In the genomic region with DNA sequence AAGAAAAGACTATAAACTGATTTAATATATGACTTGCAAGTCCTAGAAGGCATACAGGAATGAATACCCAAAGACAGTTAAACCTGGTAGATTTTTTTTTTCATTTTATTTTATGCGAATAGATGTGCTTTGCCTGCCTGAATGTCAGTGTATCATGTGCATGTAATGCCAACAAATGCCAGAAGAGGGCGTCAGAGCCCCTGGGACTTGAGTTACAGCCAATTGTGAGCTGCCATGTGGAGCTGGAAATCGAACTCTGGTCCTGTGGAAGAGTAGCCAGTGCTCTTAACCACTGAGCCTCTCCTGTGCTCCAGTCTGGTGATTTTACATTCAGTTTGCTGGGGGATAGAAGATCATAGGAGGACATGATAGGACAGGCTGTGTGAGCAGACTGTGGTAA, we compare ENCODE assay signal across 24 mouse cellular contexts. TPM values are rescaled to one million over a fixed set of nuclear protein-coding genes. Genes with fewer than 3 reads are reported as not detected.
DNase-seq lines count a peak whose midpoint lies in the region; ATAC-seq and TF ChIP-seq lines count a peak whose summit lies in the region.
"Had no signal": no experiment of that assay in that cellular context is flagged by ENCODE, and none has a peak within 500 bp of the region (broad histone marks: within the 10 kb centered on the region; RNA-seq: fewer than 3 reads in every experiment).

No protein-coding gene starts in this region.

- TF ChIP-seq EP300 in heart, adult 2 months (IDR thresholded peaks at IDR 0.05; ENCODE audit: insufficient read depth, low read depth, low read length): no peak
- no peak for TF ChIP-seq EP300 in liver, embryonic 14.5 days (IDR thresholded peaks at IDR 0.05; ENCODE audit: low read depth)
- no peak for TF ChIP-seq EP300 in ES-Bruce4 (IDR thresholded peaks at IDR 0.05; ENCODE audit: insufficient read depth, low read depth, low read length)

- peak; percentile 43 for TF ChIP-seq CTCF in heart, adult 2 months (IDR thresholded peaks at IDR 0.05)
- peak; percentile 43 for TF ChIP-seq CTCF in liver, embryonic 14.5 days (IDR thresholded peaks at IDR 0.05; ENCODE audit: low read depth)
- TF ChIP-seq CTCF in ES-Bruce4 (IDR thresholded peaks at IDR 0.05; ENCODE audit: low read depth, low read length): peak; percentile 41

- peaks cover 1% of the 10 kb centered on the region; the same call in 1 of the 2 replicates for H3K4me1 ChIP-seq in heart, adult 2 months (ENCODE audit: control insufficient read depth, insufficient read depth, low read length)
- no peaks in the 10 kb centered on the region for H3K4me1 ChIP-seq in liver, embryonic 14.5 days (replicated peaks; ENCODE audit: control insufficient read depth in 2 of 2, insufficient read depth in 2 of 2, low read length in 1 of 2)
- 0 out of 2 replicates have a peak, but pooled peaks cover 7% of the 10 kb centered on the region for H3K4me1 ChIP-seq in liver, embryonic 11.5 days (replicated peaks; ENCODE audit: control insufficient read depth, insufficient read depth, low read length)
- no peaks in the 10 kb centered on the region for H3K4me1 ChIP-seq in ES-Bruce4 (ENCODE audit: control insufficient read depth, insufficient read depth, low read length)

- intact Hi-C loops in heart, adult 2 months (cut with DNase I): no loop called here

- H3K79me2 ChIP-seq in heart, adult 2 months (replicated peaks; ENCODE audit: control insufficient read depth, insufficient read depth, low read length): no peaks in the 10 kb centered on the region

- no peaks in the 10 kb centered on the region for H3K27me3 ChIP-seq in heart, adult 2 months (ENCODE audit: control insufficient read depth, insufficient read depth, low read length)
- peaks cover 37% of the 10 kb centered on the region for H3K27me3 ChIP-seq in liver, embryonic 14.5 days (ENCODE audit: control insufficient read depth, insufficient read depth, low read length)
- peaks cover 35% of the 10 kb centered on the region for H3K27me3 ChIP-seq in liver, embryonic 11.5 days (replicated peaks; ENCODE audit: control insufficient read depth, insufficient read depth, low read length)
- H3K27me3 ChIP-seq in ES-Bruce4 (ENCODE audit: control insufficient read depth, insufficient read depth, low read length, poor library complexity, severe bottlenecking): 0 out of 2 replicates have a peak, but pooled peaks cover under 1% of the 10 kb centered on the region

- no peak overlapping the region for H3K27ac ChIP-seq in heart, adult 2 months
- H3K27ac ChIP-seq in liver, embryonic 14.5 days: no peak overlapping the region
- no peak overlapping the region for H3K27ac ChIP-seq in liver, embryonic 11.5 days (ENCODE audit: low read depth, low read length)
- H3K27ac ChIP-seq in ES-Bruce4 (ENCODE audit: insufficient read depth, low read length): no peak overlapping the region
- H3K27ac ChIP-seq: forebrain, embryonic 10.5 days; hindbrain, embryonic 10.5 days; midbrain, embryonic 13.5 days; neural tube, embryonic 12.5 days had no signal

- H3K4me2 ChIP-seq in liver, embryonic 14.5 days (ENCODE audit: low read depth): no peak overlapping the region
- no peak overlapping the region for H3K4me2 ChIP-seq in liver, embryonic 11.5 days
- H3K4me2 ChIP-seq: heart, embryonic 12.5 days; midbrain, embryonic 13.5 days; neural tube, embryonic 12.5 days had no signal

- no peaks in the 10 kb centered on the region for H3K9me3 ChIP-seq in liver, embryonic 14.5 days (ENCODE audit: control insufficient read depth, low read length)
- no peaks in the 10 kb centered on the region for H3K9me3 ChIP-seq in liver, embryonic 11.5 days (ENCODE audit: control insufficient read depth, low read length)
- no peaks in the 10 kb centered on the region for H3K9me3 ChIP-seq in ES-Bruce4 (replicated peaks; ENCODE audit: control insufficient read depth, insufficient read depth, low read length, poor library complexity, severe bottlenecking)
- H3K9me3 ChIP-seq: forebrain, embryonic 10.5 days; hindbrain, embryonic 10.5 days; midbrain, embryonic 13.5 days; neural tube, embryonic 12.5 days had no signal

- 65% methylated on average over 3 of the region's 3 CpGs for WGBS in heart, adult 2 months
- 43% methylated on average over 3 of the region's 3 CpGs for WGBS in liver, embryonic 14.5 days (ENCODE audit: insufficient replicate concordance)
- WGBS in liver, embryonic 11.5 days: 61% methylated on average over 3 of the region's 3 CpGs

- no peak for DNase-seq in heart, adult 2 months
- no peak for DNase-seq in heart, adult 18-20 months
- no peak for DNase-seq in liver, embryonic 14.5 days (ENCODE audit: low read depth in 3 of 3, low spot score in 3 of 3)
- no peak for DNase-seq in liver, embryonic 11.5 days (ENCODE audit: low spot score)
- peak; percentile 40 for DNase-seq in ZHBTc4 (ENCODE audit: low read depth, low spot score)
- DNase-seq in kidney, postnatal 25 days: no peak
- DNase-seq: adrenal gland, adult 2 months; cerebellum, adult 18-20 months; cerebellum, postnatal 14 days; heart, postnatal 10 days; kidney, adult 18-20 months; kidney, postnatal 10 days; lung, postnatal 14 days; right cerebral cortex, postnatal 14 days; thymus, adult 18-20 months; thymus, postnatal 4 days had no signal

- H3K9ac ChIP-seq in heart, adult 2 months (ENCODE audit: low read depth, low read length): no peak overlapping the region
- H3K9ac ChIP-seq in liver, embryonic 14.5 days (replicated peaks): no peak overlapping the region
- no peak overlapping the region for H3K9ac ChIP-seq in liver, embryonic 11.5 days (ENCODE audit: low read depth, low read length)
- H3K9ac ChIP-seq in ES-Bruce4 (ENCODE audit: low read depth, poor library complexity, severe bottlenecking): no peak overlapping the region
- H3K9ac ChIP-seq: heart, embryonic 12.5 days; midbrain, embryonic 13.5 days; neural tube, embryonic 12.5 days had no signal

- no peak overlapping the region for H3K4me3 ChIP-seq in heart, adult 2 months
- H3K4me3 ChIP-seq in liver, embryonic 14.5 days (ENCODE audit: insufficient read depth in 1 of 2, low read depth in 2 of 2, low read length in 2 of 2): no peak overlapping the region
- no peak overlapping the region for H3K4me3 ChIP-seq in liver, embryonic 11.5 days (ENCODE audit: low read depth, low read length)
- H3K4me3 ChIP-seq in ES-Bruce4 (ENCODE audit: low read depth, low read length): no peak overlapping the region
- H3K4me3 ChIP-seq: forebrain, embryonic 10.5 days; heart, embryonic 12.5 days; hindbrain, embryonic 10.5 days; midbrain, embryonic 13.5 days; neural tube, embryonic 12.5 days had no signal

- ATAC-seq in liver, embryonic 14.5 days (ENCODE audit: insufficient read depth): no peak
- ATAC-seq in liver, embryonic 11.5 days (replicated peaks; ENCODE audit: low FRiP score): no peak
- ATAC-seq in monocyte, adult 5-6 weeks (replicated peaks; ENCODE audit: insufficient number of reproducible peaks, low FRiP score, low TSS enrichment, poor library complexity, severe bottlenecking): no peak
- ATAC-seq: midbrain, embryonic 13.5 days had no signal

- TF ChIP-seq POLR2A in heart, adult 2 months (IDR thresholded peaks at IDR 0.05; ENCODE audit: insufficient read depth, low read depth, low read length): no peak
- TF ChIP-seq POLR2A in ES-Bruce4 (IDR thresholded peaks at IDR 0.05; ENCODE audit: insufficient read depth, low read length): no peak

- no peaks in the 10 kb centered on the region for H3K36me3 ChIP-seq in heart, adult 2 months (ENCODE audit: control insufficient read depth, insufficient read depth, low read length)
- no peaks in the 10 kb centered on the region for H3K36me3 ChIP-seq in liver, embryonic 14.5 days (replicated peaks; ENCODE audit: control insufficient read depth, insufficient read depth, low read depth)
- H3K36me3 ChIP-seq in liver, embryonic 11.5 days (ENCODE audit: control insufficient read depth, insufficient read depth, low read length): no peaks in the 10 kb centered on the region
- H3K36me3 ChIP-seq in ES-Bruce4 (ENCODE audit: control insufficient read depth, insufficient read depth, low read length, poor library complexity, severe bottlenecking): no peaks in the 10 kb centered on the region
- H3K36me3 ChIP-seq: forebrain, embryonic 10.5 days; heart, embryonic 12.5 days; hindbrain, embryonic 10.5 days; midbrain, embryonic 13.5 days; neural tube, embryonic 12.5 days had no signal

RNA-seq across cellular contexts. Expression of gene Tmtc1, which starts 4.0 kb away (rescaled TPM):
- 100 to 1,000 TPM in 1 of 2 experiments, 10 to 100 TPM in 1; 89.4 to 131 TPM for total RNA-seq in heart, adult 2 months (2021)
- 46.3 and 86.1 TPM in 2 replicates for polyA plus RNA-seq in heart, adult 2 months (2012; rRNA removed)
- 10 to 100 TPM; 74.5 to 82.5 TPM for total RNA-seq in heart, adult 18-20 months (2021)
- 0.08 and 0.09 TPM in 2 replicates for polyA plus RNA-seq in liver, embryonic 14.5 days (2012; rRNA removed)
- polyA plus RNA-seq in liver, embryonic 14.5 days (2014; fragmentation: Nextera tagmentation; extraction: Ambion mirVana): 0.04 and 0.28 TPM in 2 replicates
- 0.47 and 0.58 TPM in 2 replicates for polyA plus RNA-seq in liver, embryonic 11.5 days (2014; fragmentation: Nextera tagmentation; extraction: Ambion mirVana)
- polyA plus RNA-seq in ES-Bruce4 (2011; ENCODE audit: insufficient read depth, insufficient read length, low read depth, missing spikeins): 2.7 and 3.3 TPM in 2 replicates
- 0.85 to 8.4 TPM (median 2.0 TPM) in 3 replicates for total RNA-seq in monocyte, adult 5-6 weeks (2017)
- total RNA-seq: megakaryocyte progenitor cell, adult 5-6 weeks had no signal

Comparison
In these comparisons a context has a peak if more than half of its experiments do, and no peak if none do; other contexts are left out.
1. RNA of gene Tmtc1, which starts 4.0 kb away (polyA plus RNA-seq): 46.3 to 86.1 TPM in heart, adult 2 months; 2.7 to 3.3 TPM in ES-Bruce4, 0.47 to 0.58 TPM in liver, embryonic 11.5 days and 0.04 to 0.28 TPM in liver, embryonic 14.5 days; every median in the first group is over 10 times any median in the second.
2. Peak in every context shown above with its lines, with median percentiles within 50 percentile points of each other: CTCF ChIP-seq.